Mouse (Mus musculus) forebrain, postnatal 0 days (tissue): ENCODE results near the gene Atxn7l2. TPM values are rescaled to one million over a fixed set of nuclear protein-coding genes. Genes with fewer than 3 reads are reported as not detected.

Source experiments
- ATAC-seq: fragments of 200-750 bp; cut with Nextera tagmentation; 2 replicates; pipeline ENCODE4 v1.8.0; 2017; ENCODE audit warnings: mild to moderate bottlenecking, moderate library complexity
- DNase-seq: peaks from one replicate; pipeline ENCODE4 v3.0.0-alpha.2; 2015
- H3K27ac ChIP-seq: fragments of 300-500 bp; sonication (generic); 2 replicates; pipeline ENCODE4 v1.5.1; 2014; ENCODE audit warnings: low read depth, mild to moderate bottlenecking, antibody characterized with exemption, low read length, moderate library complexity, mixed read lengths
- H3K27me3 ChIP-seq: fragments of 300-500 bp; sonication (generic); 2 replicates; pipeline ENCODE4 v1.6.1; 2014; ENCODE audit warnings: mild to moderate bottlenecking, low read length, mixed read lengths; ENCODE audit not compliant: insufficient read depth
- H3K36me3 ChIP-seq: fragments of 300-500 bp; sonication (generic); 2 replicates; pipeline ENCODE4 v1.6.1; 2014; ENCODE audit warnings: mild to moderate bottlenecking, moderate library complexity; ENCODE audit not compliant: insufficient read depth
- H3K4me1 ChIP-seq: fragments of 300-500 bp; sonication (generic); 2 replicates; pipeline ENCODE4 v1.6.1; 2014; ENCODE audit warnings: antibody characterized with exemption; ENCODE audit not compliant: insufficient read depth
- H3K4me2 ChIP-seq: fragments of 300-500 bp; sonication (generic); 2 replicates; pipeline ENCODE4 v1.6.1; 2014; ENCODE audit warnings: low read depth, mild to moderate bottlenecking, moderate library complexity
- H3K4me3 ChIP-seq: fragments of 300-500 bp; sonication (generic); 2 replicates; pipeline ENCODE4 v1.5.1; 2014; ENCODE audit warnings: low read depth, low read length, mixed read lengths
- H3K9ac ChIP-seq: fragments of 300-500 bp; sonication (generic); 2 replicates; pipeline ENCODE4 v1.6.1; 2014; ENCODE audit warnings: mild to moderate bottlenecking
- H3K9me3 ChIP-seq: fragments of 300-500 bp; sonication (generic); 2 replicates; pipeline ENCODE4 v1.6.1; 2016; ENCODE audit warnings: low read length
- CTCF ChIP-seq: sonication (generic); IDR thresholded peaks from 2 replicates; pipeline ENCODE4 v1.5.1; 2016; ENCODE audit warnings: antibody characterized with exemption, control low read depth, low read depth
- WGBS: fragments of 180-500 bp; shearing (Covaris S2); extraction: QIAGEN DNeasy Blood & Tissue Kit; methylation state at CpG from one replicate; pipeline ENCODE4 v1.1.7; 2014; 5-methylcytosine and 5-hydroxymethylcytosine counted together
- polyA plus RNA-seq: library from polyadenylated mRNA; unstranded; fragments of >200 nt; fragmentation: Nextera tagmentation; extraction: Ambion mirVana; gene quantifications from 2 replicates; pipeline ENCODE4 v1.2.1, GENCODE M21; 2015
- total RNA-seq: library from RNA; depleted of rRNA; stranded (reverse); fragments of >200 nt; gene quantifications from 2 replicates; pipeline ENCODE4 v1.2.3, GENCODE M21; 2014

The Atxn7l2 gene
- total and polyA plus RNA-seq, 2 experiments from 2014 or later = 20.7 to 22.0 TPM

DNA sequence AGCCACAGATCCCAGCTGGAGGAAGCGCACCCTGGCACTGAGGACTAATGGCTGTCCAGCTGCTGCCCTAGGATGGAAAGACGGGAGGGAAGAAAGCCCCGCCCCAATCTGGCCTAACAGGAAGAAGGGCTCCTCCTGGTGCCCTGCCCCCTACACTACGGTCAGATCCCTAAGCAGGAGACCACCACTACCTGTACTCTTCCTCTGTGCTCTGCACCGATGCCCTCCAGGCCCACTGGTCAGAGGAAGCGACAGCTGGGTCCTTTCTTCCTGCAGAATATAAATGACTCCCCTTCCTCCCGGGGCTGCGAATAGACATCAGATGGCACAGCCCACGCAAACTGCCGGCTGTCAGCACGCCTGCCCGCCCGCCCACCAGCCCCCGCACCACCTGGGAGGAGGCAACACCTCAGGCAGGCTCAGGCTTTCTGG is 13.7 kb downstream of the Atxn7l2 start:
- H3K36me3 ChIP-seq = peaks cover 24% of the 10 kb centered on the region
- WGBS = 18% methylated on average over 14 of the region's 14 CpGs
- no peak for TF ChIP-seq CTCF
- peak overlapping the region; percentile 28 for H3K4me2 ChIP-seq
- no peaks in the 10 kb centered on the region for H3K9me3 ChIP-seq
- ATAC-seq = peak; percentile 9
- H3K27me3 ChIP-seq = no peaks in the 10 kb centered on the region
- no peak overlapping the region for H3K4me3 ChIP-seq
- H3K27ac ChIP-seq = peak overlapping the region; percentile 62; the same call in 1 of the 2 replicates
- peak; percentile 53 for DNase-seq
- H3K9ac ChIP-seq = peak overlapping the region; percentile 31
- peaks cover 17% of the 10 kb centered on the region for H3K4me1 ChIP-seq

DNA sequence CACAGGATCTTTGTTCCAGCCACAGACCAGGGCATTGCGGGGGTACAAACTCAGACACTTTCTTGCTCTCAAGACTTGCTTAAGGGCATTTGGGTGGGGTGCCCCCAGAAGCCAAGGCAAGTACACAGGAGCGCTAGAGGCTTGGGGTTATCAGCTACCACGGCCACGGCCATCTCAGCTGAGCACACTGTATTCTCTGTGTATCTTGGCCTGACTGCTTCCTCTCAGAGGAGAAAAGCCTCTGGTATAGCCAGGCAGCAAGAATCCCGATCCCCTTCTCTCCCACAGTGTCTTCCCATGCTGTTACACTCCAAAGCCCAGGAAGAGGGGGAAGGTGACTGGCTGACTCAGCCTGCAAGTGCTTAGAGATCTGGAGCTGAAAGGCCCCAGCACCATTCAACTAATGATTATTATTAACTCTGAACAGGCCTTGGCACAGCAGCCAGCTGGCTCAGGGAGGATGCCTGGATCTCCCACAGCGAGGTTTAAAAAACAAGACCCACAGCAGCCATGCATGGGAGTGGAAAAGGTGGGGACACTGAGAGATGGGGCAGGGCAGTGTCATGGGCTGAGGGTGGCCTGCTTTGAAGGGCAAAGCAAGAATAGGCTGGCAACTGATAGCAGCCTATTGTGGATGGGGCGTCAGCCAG is 14.7 kb downstream of the Atxn7l2 start:
- no peak for TF ChIP-seq CTCF
- Histone ChIP-seq H3K4me3 (no peak overlapping the region), H3K9me3 (no peaks in the 10 kb centered on the region), H3K4me1 (peaks cover 13% of the 10 kb centered on the region), H3K36me3 (peaks cover 23% of the 10 kb centered on the region), H3K4me2 (no peak overlapping the region), H3K27ac (peak overlapping the region; percentile 73), H3K27me3 (no peaks in the 10 kb centered on the region), H3K9ac (no peak overlapping the region)
- 55% methylated on average over 7 of the region's 7 CpGs for WGBS
- ATAC-seq = peak; percentile 44
- DNase-seq = peak; percentile 65

DNA sequence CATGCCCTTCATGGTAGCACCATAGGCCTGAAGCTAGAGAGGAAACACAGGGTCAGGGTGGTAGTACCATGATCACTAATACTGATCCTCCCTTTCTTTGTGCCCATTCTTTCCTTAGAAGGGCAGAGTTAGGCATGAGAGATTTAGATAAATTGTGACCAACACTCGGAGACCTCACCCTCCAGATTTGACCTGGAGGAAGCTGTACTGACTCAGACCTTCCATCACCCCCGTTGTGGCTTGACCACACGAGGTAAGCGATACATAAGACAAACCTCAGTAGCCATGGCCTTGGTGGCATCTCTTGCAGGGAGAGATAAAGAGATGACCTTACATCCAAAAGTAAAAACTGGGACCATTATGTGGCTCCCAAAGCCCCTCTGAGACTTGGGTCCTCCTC is 15.4 kb downstream of the Atxn7l2 start:
- H3K27me3 ChIP-seq = no peaks in the 10 kb centered on the region
- no peaks in the 10 kb centered on the region for H3K9me3 ChIP-seq
- H3K4me2 ChIP-seq = no peak overlapping the region
- 92% methylated on average over 4 of the region's 4 CpGs for WGBS
- TF ChIP-seq CTCF = no peak
- H3K36me3 ChIP-seq = peaks cover 28% of the 10 kb centered on the region
- peaks cover 11% of the 10 kb centered on the region; the same call in 1 of the 2 replicates for H3K4me1 ChIP-seq
- no peak overlapping the region for H3K9ac ChIP-seq
- no peak for ATAC-seq
- no peak for DNase-seq
- no peak overlapping the region for H3K4me3 ChIP-seq
- H3K27ac ChIP-seq = no peak overlapping the region; the same call in 1 of the 2 replicates

DNA sequence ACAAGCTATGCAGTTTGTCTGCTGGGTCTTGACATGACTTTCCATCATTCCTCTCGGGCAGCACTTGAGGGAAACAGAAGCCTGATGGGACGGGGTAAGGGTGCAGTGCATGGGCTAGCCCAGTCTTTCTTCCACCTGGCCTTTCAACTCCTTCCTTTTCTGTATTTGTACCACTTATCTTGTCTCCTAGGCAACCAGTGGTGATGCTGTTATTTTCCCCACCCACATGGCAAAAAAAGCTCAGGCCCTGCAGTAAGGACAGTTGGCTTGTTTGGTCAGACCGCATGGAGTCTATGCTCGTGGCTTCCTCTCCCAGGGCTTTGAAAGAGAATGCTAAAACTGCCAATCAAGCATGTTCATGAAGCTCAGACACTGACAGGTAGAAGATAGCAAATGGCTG is 17.0 kb downstream of the Atxn7l2 start:
- Histone ChIP-seq H3K27ac (no peak overlapping the region), H3K4me3 (no peak overlapping the region), H3K36me3 (peaks cover 22% of the 10 kb centered on the region), H3K4me2 (no peak overlapping the region), H3K4me1 (peaks cover 11% of the 10 kb centered on the region; the same call in 1 of the 2 replicates), H3K9ac (no peak overlapping the region), H3K27me3 (no peaks in the 10 kb centered on the region), H3K9me3 (no peaks in the 10 kb centered on the region)
- 81% methylated on average over 4 of the region's 4 CpGs for WGBS
- ATAC-seq (no peak), DNase-seq (no peak)
- no peak for TF ChIP-seq CTCF

DNA sequence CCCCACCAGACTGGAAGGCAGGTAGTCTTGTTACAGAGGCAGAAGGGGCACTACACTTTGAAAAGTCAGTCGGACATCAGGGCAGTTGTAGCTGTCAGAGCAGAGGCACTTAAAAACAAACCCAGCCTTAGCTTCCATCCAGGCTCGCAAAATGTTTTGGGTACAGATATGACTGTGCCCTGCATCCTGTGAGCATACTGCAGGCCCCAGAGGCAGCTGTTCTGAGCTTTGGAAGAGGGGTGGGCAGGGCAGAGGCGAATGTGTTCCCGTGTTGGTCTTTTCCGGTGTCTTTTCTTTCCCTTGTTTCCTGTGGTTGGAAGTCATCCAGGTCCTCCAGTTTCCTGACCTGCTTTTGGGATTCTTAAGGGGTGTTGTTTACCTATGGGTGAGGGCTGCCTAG is 20.8 kb downstream of the Atxn7l2 start:
- Histone ChIP-seq H3K36me3 (peaks cover 15% of the 10 kb centered on the region), H3K27ac (no peak overlapping the region), H3K27me3 (no peaks in the 10 kb centered on the region), H3K4me1 (peaks cover 15% of the 10 kb centered on the region), H3K4me3 (no peak overlapping the region), H3K9ac (no peak overlapping the region), H3K4me2 (no peak overlapping the region), H3K9me3 (no peaks in the 10 kb centered on the region)
- 62% methylated on average over 5 of the region's 5 CpGs for WGBS
- ATAC-seq (no peak), DNase-seq (no peak)
- TF ChIP-seq CTCF = no peak

DNA sequence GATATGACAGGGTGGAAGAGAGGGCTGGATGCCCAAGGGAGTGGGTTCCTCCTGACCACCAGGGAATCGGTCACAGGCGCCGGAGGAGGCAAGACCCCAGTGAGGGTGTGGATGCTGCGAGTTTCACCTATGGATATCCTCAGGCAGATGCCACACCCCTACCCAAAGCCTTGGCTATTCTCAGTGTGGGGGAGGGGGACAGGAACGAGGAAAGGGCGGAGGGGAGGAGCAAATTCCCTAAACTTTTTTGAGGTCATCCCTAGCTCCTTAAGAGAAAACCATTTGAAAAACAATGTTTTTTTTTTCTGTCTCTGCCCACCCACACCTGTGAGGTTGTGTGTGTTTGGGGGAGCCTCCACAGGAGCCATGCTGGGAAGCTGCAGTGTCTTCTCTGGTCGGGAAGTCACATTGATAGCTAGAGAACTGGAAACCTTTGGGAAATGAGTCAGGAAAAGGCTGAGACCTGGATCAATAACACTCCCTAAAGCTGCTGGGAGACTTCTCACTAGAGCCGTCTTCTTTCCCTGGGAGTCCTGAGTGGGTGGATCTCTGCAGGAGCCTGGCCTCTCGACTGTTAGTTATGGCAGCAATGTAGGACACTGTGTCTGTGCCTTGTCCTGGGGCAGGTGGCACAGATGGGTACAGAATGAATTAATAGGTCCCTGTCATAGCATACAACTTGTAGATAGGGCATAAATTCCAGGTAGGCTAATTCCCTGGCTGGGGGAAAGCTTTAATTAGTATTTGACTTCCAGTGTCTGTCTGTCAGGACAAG is 21.8 kb downstream of the Atxn7l2 start:
- H3K27ac ChIP-seq = no peak overlapping the region
- TF ChIP-seq CTCF = no peak
- peaks cover 15% of the 10 kb centered on the region for H3K4me1 ChIP-seq
- peaks cover 15% of the 10 kb centered on the region for H3K36me3 ChIP-seq
- no peaks in the 10 kb centered on the region for H3K27me3 ChIP-seq
- no peak overlapping the region for H3K4me2 ChIP-seq
- no peak overlapping the region for H3K9ac ChIP-seq
- 80% methylated on average over 9 of the region's 9 CpGs for WGBS
- no peak overlapping the region for H3K4me3 ChIP-seq
- H3K9me3 ChIP-seq = no peaks in the 10 kb centered on the region
- ATAC-seq (no peak), DNase-seq (no peak)
